Comparison of ENCODE assay signal across 8 mouse cellular contexts in genomic region chr9:31279306-31279705, GRCm38 (mm10). TPM values are rescaled to one million over a fixed set of nuclear protein-coding genes. Genes with fewer than 3 reads are reported as not detected.
DNase-seq lines count a peak whose midpoint lies in the region; ATAC-seq and TF ChIP-seq lines count a peak whose summit lies in the region.

No protein-coding gene starts in this region.

- no peaks in the 10 kb centered on the region for H3K27me3 ChIP-seq in lung, embryonic 15.5 days
- no peaks in the 10 kb centered on the region for H3K27me3 ChIP-seq in intestine, postnatal 0 days (replicated peaks; ENCODE audit: control insufficient read depth, insufficient read depth, low read length)
- no peaks in the 10 kb centered on the region; the same call in 1 of the 2 replicates for H3K27me3 ChIP-seq in neural tube, embryonic 14.5 days (ENCODE audit: control insufficient read depth, insufficient read depth, low read length)

- peak overlapping the region; percentile 99 for H3K9ac ChIP-seq in lung, embryonic 15.5 days
- peak overlapping the region; percentile 95; the same call in 1 of the 2 replicates for H3K9ac ChIP-seq in intestine, postnatal 0 days (ENCODE audit: low read depth, low read length)
- H3K9ac ChIP-seq in neural tube, embryonic 14.5 days (replicated peaks; ENCODE audit: low read depth, low read length), result peak overlapping the region; percentile 99

- peaks cover 27% of the 10 kb centered on the region for H3K4me1 ChIP-seq in lung, embryonic 15.5 days
- H3K4me1 ChIP-seq in intestine, postnatal 0 days (replicated peaks; ENCODE audit: control insufficient read depth, insufficient read depth, low read length), result no peaks in the 10 kb centered on the region; the same call in 1 of the 2 replicates
- peaks cover 16% of the 10 kb centered on the region for H3K4me1 ChIP-seq in neural tube, embryonic 14.5 days (ENCODE audit: control insufficient read depth, insufficient read depth, low read length)

- peak overlapping the region; percentile 99 for H3K27ac ChIP-seq in lung, embryonic 15.5 days
- H3K27ac ChIP-seq in intestine, postnatal 0 days (ENCODE audit: low read depth, low read length), result peak overlapping the region; percentile 98
- peak overlapping the region; percentile 100 for H3K27ac ChIP-seq in neural tube, embryonic 14.5 days (ENCODE audit: low read depth, low read length)

- no peaks in the 10 kb centered on the region for H3K9me3 ChIP-seq in lung, embryonic 15.5 days
- no peaks in the 10 kb centered on the region for H3K9me3 ChIP-seq in intestine, postnatal 0 days (ENCODE audit: control insufficient read depth)
- no peaks in the 10 kb centered on the region for H3K9me3 ChIP-seq in neural tube, embryonic 14.5 days (ENCODE audit: control insufficient read depth, low read length)

- peak overlapping the region; percentile 78 for H3K4me3 ChIP-seq in lung, embryonic 15.5 days
- H3K4me3 ChIP-seq in intestine, postnatal 0 days (ENCODE audit: low read depth, low read length), result peak overlapping the region; percentile 91; the same call in 1 of the 2 replicates
- H3K4me3 ChIP-seq in neural tube, embryonic 14.5 days (ENCODE audit: low read depth, low read length), result peak overlapping the region; percentile 75; the same call in 1 of the 2 replicates

- no peak for ATAC-seq in CD4-positive, CD25-positive, alpha-beta regulatory T cell, adult 4 months
- ATAC-seq in lung, embryonic 15.5 days (ENCODE audit: borderline replicate concordance, extremely low read depth, low FRiP score, low TSS enrichment), result no peak
- ATAC-seq in intestine, postnatal 0 days, result 0 out of 2 replicates have a peak, but pooled peaks have one; percentile 1
- no peak for ATAC-seq in neural tube, embryonic 14.5 days (ENCODE audit: low read depth)

- peak; percentile 13 for DNase-seq in CD4-positive, CD25-positive, alpha-beta regulatory T cell, adult 2 months (ENCODE audit: low read depth, low spot score)
- DNase-seq in lung, postnatal 4 days, result no peak
- no peak for DNase-seq in right cerebral cortex, adult 2 months (ENCODE audit: low spot score in 2 of 2)
- DNase-seq in urinary bladder, adult 2 months (ENCODE audit: low spot score), result no peak

- 51% methylated on average over 2 of the region's 2 CpGs for WGBS in lung, embryonic 15.5 days
- 34% methylated on average over 2 of the region's 2 CpGs for WGBS in intestine, postnatal 0 days
- 49% methylated on average over 2 of the region's 2 CpGs for WGBS in neural tube, embryonic 14.5 days

- no peaks in the 10 kb centered on the region for H3K36me3 ChIP-seq in lung, embryonic 15.5 days
- no peaks in the 10 kb centered on the region for H3K36me3 ChIP-seq in intestine, postnatal 0 days (ENCODE audit: control insufficient read depth, insufficient read depth)
- no peaks in the 10 kb centered on the region for H3K36me3 ChIP-seq in neural tube, embryonic 14.5 days (ENCODE audit: control insufficient read depth, insufficient read depth, low read length)

- peak overlapping the region; percentile 71 for H3K4me2 ChIP-seq in lung, embryonic 15.5 days
- H3K4me2 ChIP-seq in intestine, postnatal 0 days (replicated peaks; ENCODE audit: low read depth), result peak overlapping the region; percentile 84
- H3K4me2 ChIP-seq in neural tube, embryonic 14.5 days (ENCODE audit: low read depth, low read length), result peak overlapping the region; percentile 56

- TF ChIP-seq CTCF in intestine, postnatal 0 days (IDR thresholded peaks at IDR 0.05; ENCODE audit: low read depth), result no peak

RNA-seq across cellular contexts. Expression of gene Prdm10, which starts 1.0 kb away (rescaled TPM):
- polyA plus RNA-seq in CD4-positive, CD25-positive, alpha-beta regulatory T cell, adult 4 months (2017; shearing (Covaris generic)), result 10 to 100 TPM in 1 of 2 experiments, 1 to 10 TPM in 1; 9.6 to 10.1 TPM
- 3.9 and 4.6 TPM in 2 replicates for polyA plus RNA-seq in lung, embryonic 15.5 days (2015; fragmentation: Nextera tagmentation; extraction: Ambion mirVana)
- 1.0 and 1.2 TPM in 2 replicates for polyA plus RNA-seq in intestine, postnatal 0 days (2015; fragmentation: Nextera tagmentation; extraction: Ambion mirVana)
- 9.6 and 11.6 TPM in 2 replicates for polyA plus RNA-seq in neural tube, embryonic 14.5 days (2014; fragmentation: Nextera tagmentation; extraction: Ambion mirVana)
- 6.7 and 7.4 TPM in 2 replicates for polyA plus RNA-seq in urinary bladder, adult 2 months (2012; rRNA removed)
